Mouse (Mus musculus): Measurements from ENCODE around the gene Zfp526. TPM values are rescaled to one million over a fixed set of nuclear protein-coding genes. Genes with fewer than 3 reads are reported as not detected.

The Zfp526 gene
- polyA plus RNA-seq, 1 experiment: 13.9 TPM

- H3K4me1 ChIP-seq (ENCODE audit: control insufficient read depth, insufficient read depth, low read length): peaks cover 9% of the 10 kb centered on the region
- H3K4me3 ChIP-seq (replicated peaks; ENCODE audit: control insufficient read depth, low read depth, low read length): peak overlapping the region; percentile 96
- 20% methylated on average over 12 of the region's 12 CpGs for WGBS
Observed at GRCm38 (mm10) chr7:25217653-25218395, 3.4 kb upstream of the Zfp526 start.

GRCm38 (mm10) chr7:25218705-25219415 lies 2.4 kb upstream of the Zfp526 start:
- TF ChIP-seq POLR2A (IDR thresholded peaks at IDR 0.05; ENCODE audit: borderline replicate concordance, control insufficient read depth, low read depth, low read length) (no peak; the same call in 1 of the 2 replicates), CTCF (IDR thresholded peaks at IDR 0.05; ENCODE audit: control insufficient read depth, insufficient read depth, low read length) (no peak)
- H3K27ac ChIP-seq (ENCODE audit: control insufficient read depth, insufficient read depth, low read depth, low read length, poor library complexity): peak overlapping the region; percentile 86
- peaks cover 9% of the 10 kb centered on the region for H3K4me1 ChIP-seq (ENCODE audit: control insufficient read depth, insufficient read depth, low read length)
- 1% methylated on average over 53 of the region's 53 CpGs for WGBS
- H3K4me3 ChIP-seq (replicated peaks; ENCODE audit: control insufficient read depth, low read depth, low read length): peak overlapping the region; percentile 96

More at GRCm38 (mm10) chr7:25217653-25218395, 3.4 kb upstream of the Zfp526 start:
- H3K27ac ChIP-seq (ENCODE audit: control insufficient read depth, insufficient read depth, low read depth, low read length, poor library complexity): peak overlapping the region; percentile 73
- TF ChIP-seq POLR2A (IDR thresholded peaks at IDR 0.05; ENCODE audit: borderline replicate concordance, control insufficient read depth, low read depth, low read length) (no peak), CTCF (IDR thresholded peaks at IDR 0.05; ENCODE audit: control insufficient read depth, insufficient read depth, low read length) (0 out of 2 replicates have a peak, but pooled peaks have one; percentile 7)

GRCm38 (mm10) chr7:25219416-25219750 lies 1.8 kb upstream of the Zfp526 start:
- TF ChIP-seq CTCF (IDR thresholded peaks at IDR 0.05; ENCODE audit: control insufficient read depth, insufficient read depth, low read length): no peak
- no peak for TF ChIP-seq POLR2A (IDR thresholded peaks at IDR 0.05; ENCODE audit: borderline replicate concordance, control insufficient read depth, low read depth, low read length)
- WGBS: under 1% methylated on average over 16 of the region's 16 CpGs

GRCm38 (mm10) chr7:25219756-25220456 lies 1.3 kb upstream of the Zfp526 start:
- 1% methylated on average over 31 of the region's 31 CpGs for WGBS
- H3K27ac ChIP-seq (ENCODE audit: control insufficient read depth, insufficient read depth, low read depth, low read length, poor library complexity): peak overlapping the region; percentile 90
- H3K4me3 ChIP-seq (replicated peaks; ENCODE audit: control insufficient read depth, low read depth, low read length): peak overlapping the region; percentile 96
- no peak for TF ChIP-seq CTCF (IDR thresholded peaks at IDR 0.05; ENCODE audit: control insufficient read depth, insufficient read depth, low read length)
- TF ChIP-seq POLR2A (IDR thresholded peaks at IDR 0.05; ENCODE audit: borderline replicate concordance, control insufficient read depth, low read depth, low read length): peak; percentile 92
- H3K4me1 ChIP-seq (ENCODE audit: control insufficient read depth, insufficient read depth, low read length): peaks cover 6% of the 10 kb centered on the region

More at GRCm38 (mm10) chr7:25219416-25219750, 1.8 kb upstream of the Zfp526 start:
- Histone ChIP-seq H3K27ac (ENCODE audit: control insufficient read depth, insufficient read depth, low read depth, low read length, poor library complexity) (peak overlapping the region; percentile 86), H3K4me3 (replicated peaks; ENCODE audit: control insufficient read depth, low read depth, low read length) (peak overlapping the region; percentile 96), H3K4me1 (ENCODE audit: control insufficient read depth, insufficient read depth, low read length) (peaks cover 8% of the 10 kb centered on the region)

- H3K27ac ChIP-seq (ENCODE audit: control insufficient read depth, insufficient read depth, low read depth, low read length, poor library complexity): peak within 1 kb of the TSS; percentile 90
- peak within 1 kb of the TSS; percentile 96 for H3K4me3 ChIP-seq (replicated peaks; ENCODE audit: control insufficient read depth, low read depth, low read length)
- H3K4me1 ChIP-seq (ENCODE audit: control insufficient read depth, insufficient read depth, low read length): peaks cover 3% of the 10 kb centered on the region; the same call in 1 of the 2 replicates
- WGBS: 2% methylated on average over 20 of the region's 20 CpGs
- TF ChIP-seq POLR2A (IDR thresholded peaks at IDR 0.05; ENCODE audit: borderline replicate concordance, control insufficient read depth, low read depth, low read length) (no peak), CTCF (IDR thresholded peaks at IDR 0.05; ENCODE audit: control insufficient read depth, insufficient read depth, low read length) (no peak)
Observed at GRCm38 (mm10) chr7:25220457-25221101, 646 bp upstream of the Zfp526 start, which contains the start of gene Dedd2. Dedd2 (minus strand) TSS chr7:25220615.

GRCm38 (mm10) chr7:25222275-25222967 lies 1.2 kb downstream of the Zfp526 start:
- Histone ChIP-seq H3K27ac (ENCODE audit: control insufficient read depth, insufficient read depth, low read depth, low read length, poor library complexity) (peak overlapping the region; percentile 55), H3K4me1 (ENCODE audit: control insufficient read depth, insufficient read depth, low read length) (peaks cover 3% of the 10 kb centered on the region; the same call in 1 of the 2 replicates), H3K4me3 (replicated peaks; ENCODE audit: control insufficient read depth, low read depth, low read length) (peak overlapping the region; percentile 75)
- TF ChIP-seq POLR2A (IDR thresholded peaks at IDR 0.05; ENCODE audit: borderline replicate concordance, control insufficient read depth, low read depth, low read length): no peak
- TF ChIP-seq CTCF (IDR thresholded peaks at IDR 0.05; ENCODE audit: control insufficient read depth, insufficient read depth, low read length): no peak
- WGBS: 77% methylated on average over 10 of the region's 10 CpGs

All from bone marrow, adult 2 months (tissue).